Mouse (Mus musculus) forebrain, embryonic 13.5 days (tissue): Measurements from ENCODE around the gene Fgf12. TPM values are rescaled to one million over a fixed set of nuclear protein-coding genes. Genes with fewer than 3 reads are reported as not detected.

Experiments
- ATAC-seq: fragments of 200-750 bp; cut with Nextera tagmentation; 2 replicates; pipeline ENCODE4 v1.8.0; 2017
- H3K27ac ChIP-seq: fragments of 300-500 bp; sonication (generic); 2 replicates; pipeline ENCODE4 v1.5.1; 2015; ENCODE audit warnings: inconsistent platforms, mild to moderate bottlenecking, moderate library complexity
- H3K27me3 ChIP-seq: fragments of 300-500 bp; sonication (generic); 2 replicates; pipeline ENCODE4 v1.6.1; 2015; ENCODE audit warnings: mild to moderate bottlenecking, inconsistent platforms
- H3K36me3 ChIP-seq: fragments of 300-500 bp; sonication (generic); 2 replicates; pipeline ENCODE4 v1.6.1; 2015; ENCODE audit warnings: mild to moderate bottlenecking, inconsistent platforms; ENCODE audit not compliant: poor library complexity, severe bottlenecking
- H3K4me1 ChIP-seq: fragments of 300-500 bp; sonication (generic); 2 replicates; pipeline ENCODE4 v1.6.1; 2015; ENCODE audit warnings: inconsistent platforms
- H3K4me2 ChIP-seq: fragments of 300-500 bp; sonication (generic); 2 replicates; pipeline ENCODE4 v1.6.1; 2015; ENCODE audit warnings: inconsistent platforms, mild to moderate bottlenecking, moderate library complexity
- H3K4me3 ChIP-seq: fragments of 300-500 bp; sonication (generic); 2 replicates; pipeline ENCODE4 v1.5.1; 2015; ENCODE audit warnings: mild to moderate bottlenecking, inconsistent platforms
- H3K9ac ChIP-seq: fragments of 300-500 bp; sonication (generic); 2 replicates; pipeline ENCODE4 v1.6.1; 2015; ENCODE audit warnings: mild to moderate bottlenecking, inconsistent platforms
- H3K9me3 ChIP-seq: fragments of 300-500 bp; sonication (generic); replicated peaks from 2 replicates; pipeline ENCODE4 v1.6.1; 2016; ENCODE audit warnings: inconsistent platforms
- WGBS: fragments of 180-500 bp; shearing (Covaris S2); methylation state at CpG from one replicate; pipeline ENCODE4 v1.1.7; 2015; 5-methylcytosine and 5-hydroxymethylcytosine counted together
- polyA plus RNA-seq: library from polyadenylated mRNA; unstranded; fragments of >200 nt; fragmentation: Nextera tagmentation; extraction: Ambion mirVana; gene quantifications from 2 replicates; pipeline ENCODE4 v1.2.1, GENCODE M21; 2015

Gene Fgf12
- polyA plus RNA-seq, 1 experiment from 2014 or later, result 6.5 TPM

GRCm38 (mm10) chr16:28596112-28596511, 156.8 kb downstream of the Fgf12 start:
- no peaks in the 10 kb centered on the region for H3K9me3 ChIP-seq
- no peaks in the 10 kb centered on the region for H3K4me1 ChIP-seq
- WGBS, result 85% methylated on average over 13 of the region's 13 CpGs
- ATAC-seq, result no peak
- H3K4me3 ChIP-seq, result no peak overlapping the region
- H3K36me3 ChIP-seq, result no peaks in the 10 kb centered on the region
- no peak overlapping the region for H3K27ac ChIP-seq
- no peak overlapping the region for H3K9ac ChIP-seq
- 0 out of 2 replicates have a peak, but pooled peaks cover 2% of the 10 kb centered on the region for H3K27me3 ChIP-seq
- no peak overlapping the region for H3K4me2 ChIP-seq

- no peaks in the 10 kb centered on the region for H3K4me1 ChIP-seq
- H3K27ac ChIP-seq, result no peak overlapping the region
- no peaks in the 10 kb centered on the region for H3K36me3 ChIP-seq
- H3K27me3 ChIP-seq, result 0 out of 2 replicates have a peak, but pooled peaks cover 2% of the 10 kb centered on the region
- peak; percentile 86 for ATAC-seq
- peak overlapping the region; percentile 56 for H3K4me2 ChIP-seq
- 29% methylated on average over 26 of the region's 26 CpGs for WGBS
- H3K9me3 ChIP-seq, result no peaks in the 10 kb centered on the region
- peak overlapping the region; percentile 24 for H3K4me3 ChIP-seq
- H3K9ac ChIP-seq, result no peak overlapping the region
These were observed 159.6 kb downstream of the Fgf12 start for GRCm38 (mm10) chr16:28593075-28593915.

- Histone ChIP-seq H3K27me3 (0 out of 2 replicates have a peak, but pooled peaks cover 2% of the 10 kb centered on the region), H3K9ac (no peak overlapping the region), H3K36me3 (no peaks in the 10 kb centered on the region), H3K4me2 (no peak overlapping the region), H3K9me3 (no peaks in the 10 kb centered on the region), H3K4me1 (no peaks in the 10 kb centered on the region), H3K27ac (no peak overlapping the region), H3K4me3 (no peak overlapping the region)
- 76% methylated on average over 6 of the region's 6 CpGs for WGBS
- ATAC-seq, result no peak
These were observed 160.4 kb downstream of the Fgf12 start for GRCm38 (mm10) chr16:28592466-28592865.

GRCm38 (mm10) chr16:28591583-28591982, 161.3 kb downstream of the Fgf12 start:
- ATAC-seq, result no peak
- Histone ChIP-seq H3K27ac (no peak overlapping the region), H3K36me3 (no peaks in the 10 kb centered on the region), H3K4me2 (no peak overlapping the region), H3K4me3 (no peak overlapping the region), H3K9ac (0 out of 2 replicates have a peak overlapping the region, but pooled peaks have one; percentile 5), H3K9me3 (no peaks in the 10 kb centered on the region), H3K27me3 (0 out of 2 replicates have a peak, but pooled peaks cover 2% of the 10 kb centered on the region), H3K4me1 (no peaks in the 10 kb centered on the region)
- WGBS, result 62% methylated on average over 9 of the region's 9 CpGs

GRCm38 (mm10) chr16:28572212-28572611, 180.7 kb downstream of the Fgf12 start:
- H3K4me1 ChIP-seq, result no peaks in the 10 kb centered on the region
- H3K9me3 ChIP-seq, result no peaks in the 10 kb centered on the region
- H3K27ac ChIP-seq, result no peak overlapping the region
- no peak overlapping the region for H3K9ac ChIP-seq
- peak; percentile 76 for ATAC-seq
- H3K36me3 ChIP-seq, result no peaks in the 10 kb centered on the region
- WGBS, result 49% methylated on average over 3 of the region's 3 CpGs
- no peak overlapping the region for H3K4me2 ChIP-seq
- H3K4me3 ChIP-seq, result no peak overlapping the region
- no peaks in the 10 kb centered on the region for H3K27me3 ChIP-seq

- Histone ChIP-seq H3K4me2 (peak overlapping the region; percentile 99), H3K27me3 (peaks cover 42% of the 10 kb centered on the region), H3K36me3 (no peaks in the 10 kb centered on the region), H3K9ac (peak overlapping the region; percentile 65), H3K27ac (no peak overlapping the region), H3K9me3 (no peaks in the 10 kb centered on the region), H3K4me3 (peak overlapping the region; percentile 67), H3K4me1 (peaks cover 10% of the 10 kb centered on the region; the same call in 1 of the 2 replicates)
- peak; percentile 81 for ATAC-seq
- WGBS, result under 1% methylated on average over 58 of the region's 58 CpGs
These were observed 188.1 kb downstream of the Fgf12 start for GRCm38 (mm10) chr16:28564716-28565217.

GRCm38 (mm10) chr16:28564075-28564715, 188.7 kb downstream of the Fgf12 start:
- H3K9ac ChIP-seq, result peak overlapping the region; percentile 65
- H3K27ac ChIP-seq, result no peak overlapping the region
- H3K27me3 ChIP-seq, result peaks cover 42% of the 10 kb centered on the region
- H3K4me3 ChIP-seq, result peak overlapping the region; percentile 67
- H3K36me3 ChIP-seq, result no peaks in the 10 kb centered on the region
- WGBS, result under 1% methylated on average over 45 of the region's 45 CpGs
- H3K4me1 ChIP-seq, result peaks cover 10% of the 10 kb centered on the region; the same call in 1 of the 2 replicates
- H3K9me3 ChIP-seq, result no peaks in the 10 kb centered on the region
- peak; percentile 76 for ATAC-seq
- peak overlapping the region; percentile 99 for H3K4me2 ChIP-seq

GRCm38 (mm10) chr16:28562847-28563246, 190.0 kb downstream of the Fgf12 start:
- H3K9me3 ChIP-seq, result no peaks in the 10 kb centered on the region
- peaks cover 10% of the 10 kb centered on the region; the same call in 1 of the 2 replicates for H3K4me1 ChIP-seq
- no peak overlapping the region for H3K4me2 ChIP-seq
- 80% methylated on average over 6 of the region's 6 CpGs for WGBS
- no peak overlapping the region for H3K27ac ChIP-seq
- no peak overlapping the region for H3K9ac ChIP-seq
- no peak for ATAC-seq
- H3K4me3 ChIP-seq, result no peak overlapping the region
- no peaks in the 10 kb centered on the region for H3K36me3 ChIP-seq
- H3K27me3 ChIP-seq, result peaks cover 42% of the 10 kb centered on the region

GRCm38 (mm10) chr16:28555219-28555618, 197.6 kb downstream of the Fgf12 start:
- Histone ChIP-seq H3K9me3 (no peaks in the 10 kb centered on the region), H3K4me1 (no peaks in the 10 kb centered on the region), H3K36me3 (no peaks in the 10 kb centered on the region), H3K4me3 (no peak overlapping the region), H3K4me2 (no peak overlapping the region), H3K9ac (no peak overlapping the region), H3K27me3 (no peaks in the 10 kb centered on the region), H3K27ac (no peak overlapping the region)
- no peak for ATAC-seq
- WGBS, result 66% methylated on average over 10 of the region's 10 CpGs

- 77% methylated on average over 3 of the region's 3 CpGs for WGBS
- Histone ChIP-seq H3K4me1 (no peaks in the 10 kb centered on the region), H3K9me3 (no peaks in the 10 kb centered on the region), H3K4me2 (no peak overlapping the region), H3K9ac (no peak overlapping the region), H3K36me3 (no peaks in the 10 kb centered on the region), H3K4me3 (no peak overlapping the region), H3K27me3 (no peaks in the 10 kb centered on the region), H3K27ac (no peak overlapping the region)
- ATAC-seq, result no peak
These were observed 213.4 kb downstream of the Fgf12 start for GRCm38 (mm10) chr16:28539423-28539822.

GRCm38 (mm10) chr16:28517596-28518524, 235.0 kb downstream of the Fgf12 start:
- Histone ChIP-seq H3K4me1 (no peaks in the 10 kb centered on the region), H3K9me3 (no peaks in the 10 kb centered on the region), H3K27me3 (no peaks in the 10 kb centered on the region), H3K4me3 (no peak overlapping the region), H3K27ac (no peak overlapping the region), H3K9ac (0 out of 2 replicates have a peak overlapping the region, but pooled peaks have one; percentile 27), H3K36me3 (no peaks in the 10 kb centered on the region), H3K4me2 (peak overlapping the region; percentile 49)
- WGBS, result 36% methylated on average over 21 of the region's 21 CpGs
- peak; percentile 90 for ATAC-seq
